Mouse (Mus musculus) brain, embryonic 14.5 days (tissue): Measurements from ENCODE around the gene Mob1b.

ENCODE experiments used
- CTCF ChIP-seq: fragments of 200-500 bp; IDR thresholded peaks from 2 replicates; pipeline ENCODE4 v1.5.1; 2012; ENCODE audit warnings: inconsistent platforms, mild to moderate bottlenecking, moderate library complexity, borderline replicate concordance; ENCODE audit not compliant: insufficient read depth, insufficient read length; ENCODE audit errors: extremely low read depth
- POLR2A ChIP-seq: fragments of 200-500 bp; IDR thresholded peaks from 2 replicates; pipeline ENCODE4 v1.6.1; 2012; ENCODE audit warnings: mild to moderate bottlenecking, inconsistent platforms, borderline replicate concordance; ENCODE audit not compliant: poor library complexity, insufficient read depth, insufficient read length, severe bottlenecking; ENCODE audit errors: extremely low read depth

DNA sequence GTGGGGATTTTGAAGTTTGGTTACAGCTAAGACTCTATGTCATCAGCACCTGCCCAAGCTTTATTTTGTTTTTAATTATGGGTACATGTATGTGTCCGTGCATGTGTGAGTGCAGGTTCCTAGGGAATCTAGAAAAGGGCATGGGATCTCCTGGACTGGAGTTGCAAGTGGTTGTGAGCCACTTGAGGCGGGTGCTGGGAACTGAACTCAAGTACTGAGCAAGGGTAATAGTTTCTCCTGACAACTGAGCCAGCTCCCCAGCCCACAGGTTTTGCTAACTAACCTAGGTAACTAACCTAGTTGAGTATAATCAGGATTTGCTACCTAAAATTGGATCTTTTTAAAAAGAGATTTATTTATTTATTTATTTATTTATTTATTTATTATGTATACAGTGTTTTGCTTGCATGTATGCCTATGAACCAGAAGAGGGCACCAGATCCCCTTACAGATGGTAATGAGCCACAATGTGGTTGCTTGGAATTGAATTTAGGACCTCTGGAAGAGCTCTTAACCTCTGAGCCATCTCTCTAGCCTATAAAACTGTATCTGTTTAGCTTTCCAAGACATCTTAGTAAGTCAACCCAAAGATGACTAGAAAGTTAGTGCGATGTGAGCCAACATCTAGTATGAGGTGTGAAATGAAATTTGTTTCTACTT, 31.2 kb upstream of the Mob1b start:
- TF ChIP-seq CTCF (peak; percentile 47; the same call in 1 of the 2 replicates), POLR2A (no peak)
